Mouse (Mus musculus) embryonic facial prominence, embryonic 13.5 days (tissue): ENCODE results near the gene Brpf3. TPM values are rescaled to one million over a fixed set of nuclear protein-coding genes. Genes with fewer than 3 reads are reported as not detected.
A peak's percentile ranks its signal among the peaks of the same experiment; 100 is the strongest.
"Not testable (repeated sequence)": the region's sequence is repeated elsewhere in the genome, so short reads cannot be mapped to it uniquely, and the experiment has no call there.

ENCODE experiments used
- ATAC-seq: fragments of 200-750 bp; cut with Nextera tagmentation; 2 replicates; pipeline ENCODE4 v1.8.0; 2017; ENCODE audit warnings: low read depth; ENCODE audit not compliant: insufficient number of reproducible peaks, insufficient read depth, low FRiP score, low TSS enrichment
- H3K27ac ChIP-seq: fragments of 300-500 bp; sonication (generic); 2 replicates; pipeline ENCODE4 v1.5.1; 2015; ENCODE audit warnings: moderate library complexity, mild to moderate bottlenecking, inconsistent platforms
- H3K27me3 ChIP-seq: fragments of 300-500 bp; sonication (generic); 2 replicates; pipeline ENCODE4 v1.6.1; 2015; ENCODE audit warnings: mild to moderate bottlenecking, inconsistent platforms
- H3K36me3 ChIP-seq: fragments of 300-500 bp; sonication (generic); 2 replicates; pipeline ENCODE4 v1.6.1; 2015; ENCODE audit warnings: mild to moderate bottlenecking, inconsistent platforms
- H3K4me1 ChIP-seq: fragments of 300-500 bp; sonication (generic); 2 replicates; pipeline ENCODE4 v1.6.1; 2015; ENCODE audit warnings: inconsistent platforms
- H3K4me2 ChIP-seq: fragments of 300-500 bp; sonication (generic); 2 replicates; pipeline ENCODE4 v1.6.1; 2015; ENCODE audit warnings: moderate library complexity, mild to moderate bottlenecking, inconsistent platforms
- H3K4me3 ChIP-seq: fragments of 300-500 bp; sonication (generic); 2 replicates; pipeline ENCODE4 v1.5.1; 2015; ENCODE audit warnings: mild to moderate bottlenecking, inconsistent platforms
- H3K9ac ChIP-seq: fragments of 300-500 bp; sonication (generic); 2 replicates; pipeline ENCODE4 v1.6.1; 2015; ENCODE audit warnings: mild to moderate bottlenecking, inconsistent platforms
- H3K9me3 ChIP-seq: fragments of 300-500 bp; sonication (generic); 2 replicates; pipeline ENCODE4 v1.6.1; 2016; ENCODE audit warnings: inconsistent platforms
- WGBS: fragments of 180-500 bp; shearing (Covaris S2); methylation state at CpG from one replicate; pipeline ENCODE4 v1.1.7; 2015; ENCODE audit warnings: mixed read lengths; 5-methylcytosine and 5-hydroxymethylcytosine counted together
- polyA plus RNA-seq: library from polyadenylated mRNA; unstranded; fragments of >200 nt; fragmentation: Nextera tagmentation; extraction: Ambion mirVana; gene quantifications from 2 replicates; pipeline ENCODE4 v1.2.1, GENCODE M21; 2015

Gene Brpf3
- polyA plus RNA-seq, 1 experiment from 2014 or later, result 12.0 TPM

GRCm38 (mm10) chr17:28834676-28835075 is 33.8 kb downstream of the Brpf3 start:
- WGBS, result 82% methylated on average over 10 of the region's 10 CpGs
- H3K9me3 ChIP-seq, result peaks cover 6% of the 10 kb centered on the region
- H3K4me2 ChIP-seq, result no peak overlapping the region
- H3K9ac ChIP-seq, result no peak overlapping the region
- H3K27ac ChIP-seq, result no peak overlapping the region
- no peak overlapping the region for H3K4me3 ChIP-seq
- no peaks in the 10 kb centered on the region for H3K4me1 ChIP-seq
- ATAC-seq, result no peak
- H3K36me3 ChIP-seq, result peaks cover 98% of the 10 kb centered on the region
- no peaks in the 10 kb centered on the region for H3K27me3 ChIP-seq

DNA sequence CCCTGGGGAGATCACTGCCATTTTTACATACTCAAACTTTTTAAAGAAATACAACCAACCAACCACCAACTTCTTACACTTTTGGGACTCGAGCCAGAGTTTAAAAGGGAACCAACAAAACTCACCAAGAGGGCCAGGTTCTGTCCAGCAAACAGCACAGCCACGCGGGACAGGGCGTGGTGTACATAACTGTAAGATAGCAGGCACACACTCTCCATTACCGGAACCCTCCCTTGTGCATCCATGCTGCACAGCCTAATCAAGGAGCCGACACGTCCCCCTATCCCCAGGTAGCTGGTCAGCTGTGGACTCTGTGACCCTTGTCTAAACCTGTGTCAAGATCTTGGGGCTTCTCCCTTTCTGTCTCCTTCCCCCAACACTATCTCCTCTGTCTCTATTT is 37.0 kb downstream of the Brpf3 start:
- H3K9me3 ChIP-seq, result peaks cover 6% of the 10 kb centered on the region
- H3K4me1 ChIP-seq, result no peaks in the 10 kb centered on the region
- peaks cover 78% of the 10 kb centered on the region for H3K36me3 ChIP-seq
- no peak overlapping the region for H3K27ac ChIP-seq
- H3K27me3 ChIP-seq, result no peaks in the 10 kb centered on the region
- no peak overlapping the region for H3K4me3 ChIP-seq
- H3K9ac ChIP-seq, result no peak overlapping the region
- 93% methylated on average over 7 of the region's 7 CpGs for WGBS
- ATAC-seq, result no peak
- no peak overlapping the region for H3K4me2 ChIP-seq

GRCm38 (mm10) chr17:28841947-28842346 is 41.1 kb downstream of the Brpf3 start:
- not testable (repeated sequence) for H3K27ac ChIP-seq, H3K4me2 ChIP-seq, ATAC-seq, H3K9me3 ChIP-seq, H3K9ac ChIP-seq, H3K4me1 ChIP-seq, H3K4me3 ChIP-seq, H3K27me3 ChIP-seq
- H3K36me3 ChIP-seq, result peaks cover 38% of the 10 kb centered on the region
- 96% methylated on average over 4 of the region's 4 CpGs for WGBS

DNA sequence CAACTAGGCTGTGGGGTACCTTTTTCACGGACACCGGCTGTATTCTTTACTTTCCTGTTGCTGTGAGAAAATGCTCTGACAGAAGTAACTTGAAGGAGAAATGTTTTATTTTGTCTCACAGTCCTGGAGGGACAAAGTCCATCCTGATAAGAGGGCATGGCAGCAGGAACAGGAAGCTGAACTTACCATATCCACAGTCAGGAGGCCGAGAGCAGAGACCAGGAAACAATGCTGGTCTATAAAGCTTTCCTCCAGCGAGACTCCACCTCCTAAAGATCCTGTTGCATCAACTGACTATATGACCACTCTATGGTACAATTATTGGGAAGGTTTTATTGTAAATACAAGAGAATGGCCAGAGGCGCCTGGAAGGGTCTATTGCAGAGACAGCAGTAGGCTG is 42.8 kb downstream of the Brpf3 start:
- Histone ChIP-seq H3K4me3 (no peak overlapping the region), H3K4me2 (no peak overlapping the region), H3K36me3 (peaks cover 22% of the 10 kb centered on the region), H3K9me3 (peaks cover 6% of the 10 kb centered on the region), H3K27ac (no peak overlapping the region), H3K27me3 (no peaks in the 10 kb centered on the region), H3K4me1 (no peaks in the 10 kb centered on the region), H3K9ac (no peak overlapping the region)
- 81% methylated on average over 5 of the region's 5 CpGs for WGBS
- no peak for ATAC-seq

DNA sequence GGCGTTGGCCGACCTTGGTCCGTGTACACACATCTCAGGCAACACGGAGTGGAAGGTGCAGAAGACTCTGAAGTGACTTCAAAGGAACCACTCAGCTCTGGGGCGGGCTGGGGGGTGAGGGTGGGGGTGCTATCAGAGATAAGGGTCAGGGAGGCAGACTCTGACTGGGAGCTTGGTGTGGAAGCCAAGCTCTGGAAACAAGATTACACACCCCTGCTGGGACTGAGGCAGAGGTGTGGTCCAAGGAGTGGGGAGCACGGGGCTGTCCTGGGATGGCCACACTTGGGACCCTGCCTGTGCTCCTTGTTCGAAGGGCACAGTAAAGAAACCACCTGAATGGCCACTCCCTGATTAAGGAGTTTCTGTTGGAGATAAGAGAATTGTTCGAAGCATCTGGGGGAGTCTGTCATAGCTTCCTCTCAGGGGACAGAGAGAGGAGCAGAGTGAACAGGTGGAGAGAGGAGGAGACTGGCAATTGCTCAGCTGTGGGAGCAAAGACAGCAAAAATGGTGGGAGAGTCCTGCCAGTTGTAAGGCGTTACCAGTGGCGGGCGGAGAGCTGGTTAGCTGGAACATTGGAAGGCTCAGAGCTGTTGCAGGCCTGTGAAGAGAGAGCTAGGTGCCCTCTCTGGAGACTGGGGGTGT is 46.2 kb downstream of the Brpf3 start:
- Histone ChIP-seq H3K4me2 (no peak overlapping the region), H3K27me3 (no peaks in the 10 kb centered on the region), H3K27ac (no peak overlapping the region), H3K9ac (no peak overlapping the region), H3K36me3 (no peaks in the 10 kb centered on the region), H3K9me3 (no peaks in the 10 kb centered on the region), H3K4me1 (no peaks in the 10 kb centered on the region), H3K4me3 (no peak overlapping the region)
- 64% methylated on average over 11 of the region's 11 CpGs for WGBS
- no peak for ATAC-seq

- no peaks in the 10 kb centered on the region for H3K27me3 ChIP-seq
- H3K4me3 ChIP-seq, result no peak overlapping the region
- H3K27ac ChIP-seq, result no peak overlapping the region
- no peaks in the 10 kb centered on the region for H3K36me3 ChIP-seq
- no peaks in the 10 kb centered on the region for H3K9me3 ChIP-seq
- 93% methylated on average over 5 of the region's 5 CpGs for WGBS
- H3K4me1 ChIP-seq, result no peaks in the 10 kb centered on the region
- ATAC-seq, result no peak
- H3K9ac ChIP-seq, result no peak overlapping the region
- no peak overlapping the region for H3K4me2 ChIP-seq
Observed at GRCm38 (mm10) chr17:28850511-28850910, 49.6 kb downstream of the Brpf3 start.

GRCm38 (mm10) chr17:28854377-28854776 is 53.5 kb downstream of the Brpf3 start:
- no peak overlapping the region for H3K4me3 ChIP-seq
- 84% methylated on average over 7 of the region's 7 CpGs for WGBS
- ATAC-seq, result no peak
- H3K27me3 ChIP-seq, result no peaks in the 10 kb centered on the region
- no peak overlapping the region for H3K4me2 ChIP-seq
- H3K9me3 ChIP-seq, result peaks cover 12% of the 10 kb centered on the region
- no peak overlapping the region for H3K27ac ChIP-seq
- H3K36me3 ChIP-seq, result no peaks in the 10 kb centered on the region; the same call in 1 of the 2 replicates
- H3K9ac ChIP-seq, result no peak overlapping the region
- H3K4me1 ChIP-seq, result 0 out of 2 replicates have a peak, but pooled peaks cover 7% of the 10 kb centered on the region

DNA sequence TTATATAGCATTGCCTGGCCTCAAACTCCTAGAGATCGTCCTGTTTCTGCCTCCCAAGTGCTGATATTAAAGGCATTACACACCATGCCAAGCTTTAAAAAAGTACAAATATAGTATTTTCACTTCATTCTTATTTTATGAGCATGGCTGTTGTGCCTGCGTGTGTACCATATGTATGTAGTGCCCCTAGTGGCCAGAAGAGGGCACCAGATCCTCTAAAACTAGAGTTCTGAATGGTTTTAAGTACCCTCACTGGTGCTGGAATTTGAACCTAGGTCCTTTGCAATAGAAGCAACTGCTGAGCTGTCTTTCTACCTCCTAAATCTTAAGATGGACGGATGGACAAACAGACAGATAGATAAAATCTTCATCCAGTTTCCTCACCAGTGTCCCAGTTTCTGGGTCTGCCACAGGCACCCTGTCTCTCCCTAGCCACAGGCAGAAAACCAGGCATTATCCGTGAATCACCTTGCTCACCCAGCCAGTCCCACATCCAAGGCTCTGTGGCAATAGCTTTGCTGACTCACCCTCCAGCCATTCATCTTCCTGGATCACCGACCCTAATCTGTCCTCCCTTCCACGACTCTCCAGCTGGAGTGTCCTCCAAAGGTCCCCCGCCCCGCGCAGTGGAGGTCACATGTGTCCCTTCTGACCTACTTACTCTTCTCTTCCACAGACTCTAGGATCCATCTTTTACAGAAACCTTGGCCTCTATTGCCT is 54.4 kb downstream of the Brpf3 start:
- Histone ChIP-seq H3K9ac (no peak overlapping the region), H3K4me2 (no peak overlapping the region), H3K36me3 (no peaks in the 10 kb centered on the region; the same call in 1 of the 2 replicates), H3K4me3 (no peak overlapping the region), H3K27ac (no peak overlapping the region), H3K27me3 (no peaks in the 10 kb centered on the region), H3K9me3 (peaks cover 12% of the 10 kb centered on the region), H3K4me1 (0 out of 2 replicates have a peak, but pooled peaks cover 7% of the 10 kb centered on the region)
- 77% methylated on average over 9 of the region's 9 CpGs for WGBS
- no peak for ATAC-seq

- Histone ChIP-seq H3K9ac (no peak overlapping the region), H3K4me1 (0 out of 2 replicates have a peak, but pooled peaks cover 7% of the 10 kb centered on the region), H3K4me3 (no peak overlapping the region), H3K27ac (no peak overlapping the region), H3K4me2 (no peak overlapping the region), H3K9me3 (peaks cover 12% of the 10 kb centered on the region), H3K36me3 (no peaks in the 10 kb centered on the region; the same call in 1 of the 2 replicates), H3K27me3 (no peaks in the 10 kb centered on the region)
- ATAC-seq, result 0 out of 2 replicates have a peak, but pooled peaks have one; percentile 16
- 34% methylated on average over 3 of the region's 3 CpGs for WGBS
Observed at GRCm38 (mm10) chr17:28856030-28856429, 55.1 kb downstream of the Brpf3 start.

- WGBS, result 34% methylated on average over 12 of the region's 12 CpGs
- 0 out of 2 replicates have a peak within 1 kb of the TSS, but pooled peaks have one; percentile 14 for H3K4me2 ChIP-seq
- no peaks in the 10 kb centered on the region for H3K27me3 ChIP-seq
- H3K27ac ChIP-seq, result no peak within 1 kb of the TSS
- H3K9ac ChIP-seq, result no peak within 1 kb of the TSS
- H3K36me3 ChIP-seq, result no peaks in the 10 kb centered on the region; the same call in 1 of the 2 replicates
- no peak within 1 kb of the TSS for H3K4me3 ChIP-seq
- H3K9me3 ChIP-seq, result peaks cover 12% of the 10 kb centered on the region
- ATAC-seq, result no peak
- H3K4me1 ChIP-seq, result 0 out of 2 replicates have a peak, but pooled peaks cover 7% of the 10 kb centered on the region
Observed at GRCm38 (mm10) chr17:28858205-28858604, 57.3 kb downstream of the Brpf3 start, which contains the start of gene Pnpla1. Gene Pnpla1 (plus strand): TSS chr17:28858411.

- H3K27me3 ChIP-seq, result no peaks in the 10 kb centered on the region
- 65% methylated on average over 7 of the region's 7 CpGs for WGBS
- H3K27ac ChIP-seq, result no peak overlapping the region
- no peak overlapping the region for H3K9ac ChIP-seq
- H3K4me2 ChIP-seq, result no peak overlapping the region
- no peaks in the 10 kb centered on the region for H3K4me1 ChIP-seq
- no peaks in the 10 kb centered on the region for H3K36me3 ChIP-seq
- no peaks in the 10 kb centered on the region for H3K9me3 ChIP-seq
- no peak overlapping the region for H3K4me3 ChIP-seq
- no peak for ATAC-seq
Observed at GRCm38 (mm10) chr17:28863926-28864325, 63.0 kb downstream of the Brpf3 start.

DNA sequence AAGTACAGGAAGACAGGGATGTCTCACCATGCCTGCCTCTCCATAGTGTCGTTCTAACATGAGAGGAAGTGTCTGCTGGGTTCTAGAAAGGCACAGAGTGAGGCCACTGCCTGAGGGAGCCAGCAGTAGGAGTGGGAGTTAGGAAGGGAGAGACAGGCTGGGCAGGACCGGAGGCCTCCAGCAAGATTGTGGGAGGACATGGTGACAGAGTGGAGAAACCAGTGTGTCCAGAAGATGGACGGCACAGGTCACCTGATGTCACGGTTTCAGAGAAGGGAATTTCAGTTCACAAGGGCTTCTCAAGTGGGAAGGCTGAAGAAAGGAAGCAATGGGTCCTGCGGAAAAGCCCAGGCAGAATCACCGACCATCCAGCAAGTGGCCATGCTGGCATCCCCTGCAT is 63.6 kb downstream of the Brpf3 start:
- Histone ChIP-seq H3K36me3 (no peaks in the 10 kb centered on the region), H3K27ac (no peak overlapping the region), H3K4me1 (no peaks in the 10 kb centered on the region), H3K4me3 (no peak overlapping the region), H3K27me3 (no peaks in the 10 kb centered on the region), H3K9me3 (no peaks in the 10 kb centered on the region), H3K9ac (no peak overlapping the region), H3K4me2 (no peak overlapping the region)
- 74% methylated on average over 6 of the region's 6 CpGs for WGBS
- no peak for ATAC-seq
